Mouse (Mus musculus) lung, embryonic 15.5 days (tissue): ENCODE measurements around the gene Ints7. TPM values are rescaled to one million over a fixed set of nuclear protein-coding genes. Genes with fewer than 3 reads are reported as not detected.

Experiments
- ATAC-seq: fragments of 200-750 bp; cut with Nextera tagmentation; 2 replicates; pipeline ENCODE4 v1.8.0; 2017; ENCODE audit warnings: moderate number of reproducible peaks, borderline replicate concordance; ENCODE audit not compliant: low FRiP score, low TSS enrichment; ENCODE audit errors: extremely low read depth
- H3K27ac ChIP-seq: fragments of 300-500 bp; sonication (generic); 2 replicates; pipeline ENCODE4 v1.5.1; 2015; ENCODE audit warnings: moderate library complexity, mild to moderate bottlenecking, inconsistent platforms
- H3K27me3 ChIP-seq: fragments of 300-500 bp; sonication (generic); 2 replicates; pipeline ENCODE4 v1.6.1; 2015; ENCODE audit warnings: inconsistent platforms
- H3K36me3 ChIP-seq: fragments of 300-500 bp; sonication (generic); 2 replicates; pipeline ENCODE4 v1.6.1; 2015; ENCODE audit warnings: inconsistent platforms
- H3K4me1 ChIP-seq: fragments of 300-500 bp; sonication (generic); 2 replicates; pipeline ENCODE4 v1.6.1; 2015; ENCODE audit warnings: inconsistent platforms
- H3K4me2 ChIP-seq: fragments of 300-500 bp; sonication (generic); 2 replicates; pipeline ENCODE4 v1.6.1; 2015; ENCODE audit warnings: inconsistent platforms, mild to moderate bottlenecking, moderate library complexity
- H3K4me3 ChIP-seq: fragments of 300-500 bp; sonication (generic); 2 replicates; pipeline ENCODE4 v1.5.1; 2015; ENCODE audit warnings: mild to moderate bottlenecking, inconsistent platforms
- H3K9ac ChIP-seq: fragments of 300-500 bp; sonication (generic); 2 replicates; pipeline ENCODE4 v1.6.1; 2015; ENCODE audit warnings: inconsistent platforms
- H3K9me3 ChIP-seq: fragments of 300-500 bp; sonication (generic); 2 replicates; pipeline ENCODE4 v1.6.1; 2016; ENCODE audit warnings: inconsistent platforms
- WGBS: fragments of 180-500 bp; shearing (Covaris S2); methylation state at CpG from one replicate; pipeline ENCODE4 v1.1.7; 2015; 5-methylcytosine and 5-hydroxymethylcytosine counted together
- polyA plus RNA-seq: library from polyadenylated mRNA; unstranded; fragments of >200 nt; fragmentation: Nextera tagmentation; extraction: Ambion mirVana; gene quantifications from 2 replicates; pipeline ENCODE4 v1.2.1, GENCODE M21; 2015

Gene Ints7
- polyA plus RNA-seq, result 56.3 TPM in 2 replicates

GRCm38 (mm10) chr1:191575458-191576247 lies at the start of gene Ints7, which contains the start of gene Dtl:
Ints7 (plus strand) TSS chr1:191575636.
Dtl (minus strand) TSS chr1:191575544.
- under 1% methylated on average over 70 of the region's 70 CpGs for WGBS
- peak within 1 kb of the TSS; percentile 93 for H3K27ac ChIP-seq
- peak within 1 kb of the TSS; percentile 69 for H3K4me2 ChIP-seq
- peaks cover 30% of the 10 kb centered on the region for H3K4me1 ChIP-seq
- H3K4me3 ChIP-seq, result peak within 1 kb of the TSS; percentile 78
- H3K9ac ChIP-seq, result peak within 1 kb of the TSS; percentile 67
- H3K27me3 ChIP-seq, result no peaks in the 10 kb centered on the region
- ATAC-seq, result peak; percentile 99
- peaks cover 6% of the 10 kb centered on the region; the same call in 1 of the 2 replicates for H3K36me3 ChIP-seq
- no peaks in the 10 kb centered on the region for H3K9me3 ChIP-seq

- no peak overlapping the region for H3K9ac ChIP-seq
- H3K4me3 ChIP-seq, result no peak overlapping the region
- WGBS, result 40% methylated on average over 3 of the region's 3 CpGs
- no peaks in the 10 kb centered on the region for H3K27me3 ChIP-seq
- 0 out of 2 replicates have a peak, but pooled peaks have one; percentile 39 for ATAC-seq
- H3K9me3 ChIP-seq, result no peaks in the 10 kb centered on the region
- H3K36me3 ChIP-seq, result no peaks in the 10 kb centered on the region
- no peak overlapping the region for H3K27ac ChIP-seq
- no peaks in the 10 kb centered on the region for H3K4me1 ChIP-seq
- H3K4me2 ChIP-seq, result no peak overlapping the region
These were observed 48.3 kb upstream of the Ints7 start for GRCm38 (mm10) chr1:191527089-191527488.

GRCm38 (mm10) chr1:191527921-191528612 lies 47.4 kb upstream of the Ints7 start:
- no peak overlapping the region for H3K4me3 ChIP-seq
- no peak overlapping the region for H3K4me2 ChIP-seq
- 34% methylated on average over 4 of the region's 4 CpGs for WGBS
- H3K9ac ChIP-seq, result no peak overlapping the region
- H3K9me3 ChIP-seq, result no peaks in the 10 kb centered on the region
- H3K36me3 ChIP-seq, result no peaks in the 10 kb centered on the region
- H3K27me3 ChIP-seq, result no peaks in the 10 kb centered on the region
- ATAC-seq, result peak; percentile 32; the same call in 1 of the 2 replicates
- H3K27ac ChIP-seq, result peak overlapping the region; percentile 54
- H3K4me1 ChIP-seq, result no peaks in the 10 kb centered on the region

DNA sequence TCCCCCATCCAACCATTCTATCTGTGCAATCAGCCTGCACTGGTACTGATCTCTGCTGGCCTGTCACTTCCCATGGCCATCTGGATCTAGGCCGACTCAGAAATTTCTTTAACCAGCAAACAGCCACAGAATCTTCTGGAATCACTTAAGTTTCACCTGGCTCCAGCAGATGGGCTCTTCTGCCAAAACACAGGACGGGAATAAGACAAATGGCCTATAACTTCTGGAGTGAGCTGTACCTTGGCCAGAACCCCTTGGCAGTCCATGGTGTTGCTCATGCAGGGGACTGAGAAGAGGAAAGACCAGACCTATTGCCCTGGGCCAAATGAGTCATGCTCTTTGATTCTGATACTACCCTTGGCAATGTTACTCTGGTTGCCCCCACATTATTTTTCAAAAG lies 46.0 kb upstream of the Ints7 start:
- Histone ChIP-seq H3K36me3 (no peaks in the 10 kb centered on the region), H3K27ac (no peak overlapping the region), H3K4me2 (no peak overlapping the region), H3K4me1 (no peaks in the 10 kb centered on the region), H3K27me3 (no peaks in the 10 kb centered on the region), H3K9me3 (no peaks in the 10 kb centered on the region), H3K9ac (no peak overlapping the region), H3K4me3 (no peak overlapping the region)
- ATAC-seq, result no peak
- 85% methylated on average over 2 of the region's 2 CpGs for WGBS

- H3K9ac ChIP-seq, result no peak overlapping the region
- no peaks in the 10 kb centered on the region for H3K36me3 ChIP-seq
- no peaks in the 10 kb centered on the region for H3K4me1 ChIP-seq
- H3K9me3 ChIP-seq, result no peaks in the 10 kb centered on the region
- 50% methylated on average over 1 of the region's 1 CpGs for WGBS
- H3K27ac ChIP-seq, result no peak overlapping the region
- no peak overlapping the region for H3K4me2 ChIP-seq
- no peaks in the 10 kb centered on the region for H3K27me3 ChIP-seq
- ATAC-seq, result no peak
- no peak overlapping the region for H3K4me3 ChIP-seq
These were observed 44.4 kb upstream of the Ints7 start for GRCm38 (mm10) chr1:191531023-191531422.

- H3K27ac ChIP-seq, result no peak overlapping the region
- H3K36me3 ChIP-seq, result peaks cover 14% of the 10 kb centered on the region
- H3K27me3 ChIP-seq, result no peaks in the 10 kb centered on the region
- 66% methylated on average over 2 of the region's 2 CpGs for WGBS
- no peaks in the 10 kb centered on the region for H3K4me1 ChIP-seq
- H3K9ac ChIP-seq, result no peak overlapping the region
- no peak overlapping the region for H3K4me2 ChIP-seq
- no peaks in the 10 kb centered on the region for H3K9me3 ChIP-seq
- H3K4me3 ChIP-seq, result no peak overlapping the region
- ATAC-seq, result no peak
These were observed 40.5 kb upstream of the Ints7 start for GRCm38 (mm10) chr1:191534896-191535295.

GRCm38 (mm10) chr1:191540300-191540699 lies 35.1 kb upstream of the Ints7 start:
- no peak overlapping the region for H3K27ac ChIP-seq
- H3K9me3 ChIP-seq, result no peaks in the 10 kb centered on the region
- no peak overlapping the region for H3K4me2 ChIP-seq
- ATAC-seq, result no peak
- H3K9ac ChIP-seq, result no peak overlapping the region
- H3K4me1 ChIP-seq, result no peaks in the 10 kb centered on the region
- WGBS, result 63% methylated on average over 2 of the region's 2 CpGs
- H3K4me3 ChIP-seq, result no peak overlapping the region
- peaks cover 55% of the 10 kb centered on the region for H3K36me3 ChIP-seq
- no peaks in the 10 kb centered on the region for H3K27me3 ChIP-seq

DNA sequence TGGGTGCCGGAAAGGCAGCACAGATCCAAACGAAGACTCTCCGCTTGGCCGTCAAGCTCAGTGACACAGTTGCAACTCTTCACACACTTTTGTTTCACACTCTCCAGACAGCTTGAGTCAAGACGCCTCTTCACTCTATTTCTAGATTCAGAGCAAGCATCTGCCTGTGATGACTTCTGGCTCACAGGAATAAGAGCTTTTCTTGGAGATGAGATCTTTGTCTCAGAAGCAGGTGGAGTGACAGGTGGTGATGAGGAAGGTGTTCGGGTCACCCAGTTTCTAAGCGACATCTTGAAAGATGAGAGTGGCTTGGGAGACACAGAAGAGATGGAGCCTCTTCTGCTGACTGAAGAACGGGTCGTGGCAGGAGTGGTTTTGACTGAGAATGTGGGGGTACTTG lies 34.4 kb upstream of the Ints7 start:
- no peaks in the 10 kb centered on the region for H3K9me3 ChIP-seq
- WGBS, result 86% methylated on average over 9 of the region's 9 CpGs
- ATAC-seq, result no peak
- H3K36me3 ChIP-seq, result peaks cover 62% of the 10 kb centered on the region
- H3K27ac ChIP-seq, result no peak overlapping the region
- H3K4me3 ChIP-seq, result no peak overlapping the region
- no peak overlapping the region for H3K9ac ChIP-seq
- H3K4me1 ChIP-seq, result no peaks in the 10 kb centered on the region
- no peaks in the 10 kb centered on the region for H3K27me3 ChIP-seq
- H3K4me2 ChIP-seq, result no peak overlapping the region

DNA sequence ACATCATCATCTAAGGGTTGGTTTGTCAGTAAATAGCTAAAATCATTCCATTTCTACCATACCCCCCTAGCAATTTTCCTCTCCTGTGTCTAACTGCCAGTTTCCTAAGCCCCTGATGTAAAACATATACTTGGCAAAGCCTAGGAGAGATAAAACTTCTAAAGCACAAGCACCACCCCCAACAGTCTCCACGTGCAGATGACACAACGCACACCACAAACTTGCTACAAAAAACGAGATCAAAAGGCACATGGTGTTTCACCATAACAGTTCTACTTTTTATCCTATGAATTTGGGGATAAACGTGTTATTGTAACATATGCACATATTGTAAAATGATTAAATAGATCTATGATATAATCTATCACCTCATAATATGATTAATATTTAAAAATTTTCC lies 33.8 kb upstream of the Ints7 start:
- H3K9ac ChIP-seq, result no peak overlapping the region
- H3K4me2 ChIP-seq, result no peak overlapping the region
- ATAC-seq, result no peak
- H3K9me3 ChIP-seq, result no peaks in the 10 kb centered on the region
- WGBS, result 76% methylated on average over 4 of the region's 4 CpGs
- H3K4me3 ChIP-seq, result no peak overlapping the region
- no peaks in the 10 kb centered on the region for H3K4me1 ChIP-seq
- no peaks in the 10 kb centered on the region for H3K27me3 ChIP-seq
- H3K27ac ChIP-seq, result no peak overlapping the region
- peaks cover 66% of the 10 kb centered on the region for H3K36me3 ChIP-seq

GRCm38 (mm10) chr1:191543747-191544146 lies 31.7 kb upstream of the Ints7 start:
- H3K27ac ChIP-seq, result no peak overlapping the region
- H3K4me1 ChIP-seq, result no peaks in the 10 kb centered on the region
- H3K27me3 ChIP-seq, result no peaks in the 10 kb centered on the region
- H3K36me3 ChIP-seq, result peaks cover 82% of the 10 kb centered on the region
- ATAC-seq, result no peak
- H3K9ac ChIP-seq, result no peak overlapping the region
- no peak overlapping the region for H3K4me2 ChIP-seq
- 63% methylated on average over 3 of the region's 3 CpGs for WGBS
- no peaks in the 10 kb centered on the region for H3K9me3 ChIP-seq
- no peak overlapping the region for H3K4me3 ChIP-seq

DNA sequence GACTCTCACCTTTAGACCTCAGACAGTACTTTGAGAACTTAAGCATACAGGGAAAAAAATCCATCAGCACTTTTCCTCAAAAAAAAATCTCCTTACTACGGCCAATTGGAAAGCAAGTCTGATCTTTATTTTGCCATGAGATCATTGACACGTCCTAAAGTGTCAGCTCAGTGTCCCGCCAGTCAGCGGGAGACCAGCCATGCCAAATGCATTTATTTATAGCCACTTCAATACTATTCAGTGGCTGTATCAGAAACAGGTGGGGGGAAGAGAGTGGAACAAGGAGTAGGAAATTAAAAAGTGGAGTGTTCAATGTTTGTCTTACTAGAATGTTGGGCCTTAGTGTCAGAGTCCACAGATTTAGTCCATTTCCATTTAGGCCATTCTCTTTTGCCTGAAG lies 24.6 kb upstream of the Ints7 start:
- Histone ChIP-seq H3K9ac (no peak overlapping the region), H3K4me2 (no peak overlapping the region), H3K4me1 (no peaks in the 10 kb centered on the region), H3K27me3 (no peaks in the 10 kb centered on the region), H3K27ac (no peak overlapping the region), H3K9me3 (no peaks in the 10 kb centered on the region), H3K36me3 (peaks cover 54% of the 10 kb centered on the region), H3K4me3 (no peak overlapping the region)
- 65% methylated on average over 4 of the region's 4 CpGs for WGBS
- ATAC-seq, result no peak

DNA sequence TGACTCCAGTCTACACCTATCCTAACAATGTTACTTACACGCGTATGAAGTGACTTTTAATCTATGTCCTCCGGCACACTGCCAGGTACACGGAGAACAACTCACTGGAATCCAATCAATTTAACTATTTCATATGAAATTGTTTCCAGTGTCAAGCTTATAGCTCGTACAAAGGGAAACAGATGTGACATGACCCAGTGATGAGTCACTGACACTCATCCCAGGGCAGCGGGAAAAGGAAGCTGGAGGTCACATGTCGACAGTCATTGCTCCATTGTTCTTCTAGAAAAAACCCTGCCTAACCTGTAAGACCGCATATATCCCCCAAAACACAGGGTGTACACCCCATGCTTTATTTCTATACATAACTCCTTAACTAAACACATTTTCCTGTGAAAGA lies 18.3 kb upstream of the Ints7 start:
- Histone ChIP-seq H3K9me3 (no peaks in the 10 kb centered on the region), H3K4me2 (no peak overlapping the region), H3K27ac (no peak overlapping the region), H3K9ac (no peak overlapping the region), H3K4me3 (no peak overlapping the region), H3K4me1 (no peaks in the 10 kb centered on the region), H3K27me3 (no peaks in the 10 kb centered on the region), H3K36me3 (peaks cover 57% of the 10 kb centered on the region)
- no peak for ATAC-seq
- WGBS, result 63% methylated on average over 8 of the region's 8 CpGs
